Mouse (Mus musculus): ENCODE measurements around the gene Ubl7. TPM values are rescaled to one million over a fixed set of nuclear protein-coding genes. Genes with fewer than 3 reads are reported as not detected.

The Ubl7 gene
- polyA plus RNA-seq, 1 experiment from 2014 or later = 177 TPM

DNA sequence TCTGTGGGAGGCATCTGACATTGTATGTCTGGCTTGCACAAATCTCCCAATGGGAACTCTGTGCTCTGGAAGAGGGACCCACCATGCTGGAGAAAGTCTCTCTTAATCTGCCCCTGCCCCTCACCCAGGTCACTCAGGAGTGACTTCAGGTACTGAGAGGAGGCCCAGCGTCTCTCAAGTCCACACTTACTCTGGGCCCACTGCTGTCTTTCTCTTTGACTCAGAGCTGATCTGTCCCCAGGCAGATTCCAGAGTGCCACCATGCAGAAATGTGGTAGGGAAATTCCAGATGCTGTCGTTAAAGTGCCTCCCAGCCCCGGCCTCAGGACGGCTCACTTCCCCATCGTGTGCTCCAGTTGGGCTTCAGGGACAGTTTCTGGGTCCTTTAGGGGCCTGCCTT, 63.4 kb downstream of the Ubl7 start:
- ATAC-seq = no peak
- 74% methylated on average over 5 of the region's 5 CpGs for WGBS

DNA sequence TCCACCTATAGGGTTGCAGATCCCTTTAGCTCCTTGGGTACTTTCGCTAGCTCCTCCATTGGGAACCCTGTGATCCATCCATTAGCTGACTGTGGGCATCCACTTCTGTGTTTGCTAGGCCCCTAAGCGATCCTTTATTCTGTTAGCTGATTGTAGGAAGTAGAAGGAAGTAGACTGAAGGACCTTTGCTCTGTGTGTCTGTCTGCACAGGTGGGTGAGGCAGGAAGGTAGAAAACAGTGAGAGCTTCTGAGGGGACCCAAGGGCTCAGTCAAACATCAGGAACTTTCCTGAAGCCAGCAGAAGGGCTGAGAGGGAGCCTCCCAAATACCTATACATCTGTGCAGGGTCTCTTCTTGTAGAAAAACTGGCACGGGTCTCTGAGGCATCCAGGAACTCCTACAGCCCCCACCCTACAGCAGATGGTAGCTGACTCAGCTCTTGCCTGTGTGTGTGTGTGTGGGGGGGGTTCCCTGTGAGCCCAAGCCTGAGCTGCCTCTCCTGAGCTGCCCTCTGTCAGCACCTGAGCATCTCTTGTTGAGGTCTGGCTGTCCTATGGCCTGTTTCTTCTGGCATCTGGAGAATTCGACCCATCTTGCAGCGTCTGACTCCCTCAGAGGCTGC, 64.5 kb downstream of the Ubl7 start:
- no peak for ATAC-seq
- H3K4me3 ChIP-seq (ENCODE audit: low read length) = no peak overlapping the region
- no peaks in the 10 kb centered on the region for H3K4me1 ChIP-seq (ENCODE audit: control insufficient read depth, insufficient read depth, low read depth, low read length)
- H3K36me3 ChIP-seq (ENCODE audit: control insufficient read depth, insufficient read depth, low read length) = no peaks in the 10 kb centered on the region
- no peak overlapping the region for H3K4me2 ChIP-seq (ENCODE audit: low read length)
- no peaks in the 10 kb centered on the region for H3K9me3 ChIP-seq (ENCODE audit: control insufficient read depth, low read length)
- 91% methylated on average over 5 of the region's 5 CpGs for WGBS
- H3K27me3 ChIP-seq (replicated peaks; ENCODE audit: control insufficient read depth, insufficient read depth, low read length) = no peaks in the 10 kb centered on the region
- H3K27ac ChIP-seq (ENCODE audit: low read depth, low read length) = no peak overlapping the region
- no peak overlapping the region for H3K9ac ChIP-seq (ENCODE audit: low read depth, low read length)

More for the DNA sequence above, 63.4 kb downstream of the Ubl7 start:
- no peak overlapping the region for H3K4me3 ChIP-seq (ENCODE audit: low read length)
- H3K36me3 ChIP-seq (ENCODE audit: control insufficient read depth, insufficient read depth, low read length) = no peaks in the 10 kb centered on the region
- no peaks in the 10 kb centered on the region for H3K4me1 ChIP-seq (ENCODE audit: control insufficient read depth, insufficient read depth, low read depth, low read length)
- no peaks in the 10 kb centered on the region for H3K9me3 ChIP-seq (ENCODE audit: control insufficient read depth, low read length)
- H3K27ac ChIP-seq (ENCODE audit: low read depth, low read length) = no peak overlapping the region
- no peaks in the 10 kb centered on the region for H3K27me3 ChIP-seq (replicated peaks; ENCODE audit: control insufficient read depth, insufficient read depth, low read length)
- H3K9ac ChIP-seq (ENCODE audit: low read depth, low read length) = no peak overlapping the region
- H3K4me2 ChIP-seq (ENCODE audit: low read length) = no peak overlapping the region

- no peaks in the 10 kb centered on the region for H3K27me3 ChIP-seq (replicated peaks; ENCODE audit: control insufficient read depth, insufficient read depth, low read length)
- WGBS = 84% methylated on average over 6 of the region's 6 CpGs
- no peak overlapping the region for H3K4me3 ChIP-seq (ENCODE audit: low read length)
- no peak overlapping the region for H3K4me2 ChIP-seq (ENCODE audit: low read length)
- no peaks in the 10 kb centered on the region for H3K36me3 ChIP-seq (ENCODE audit: control insufficient read depth, insufficient read depth, low read length)
- H3K4me1 ChIP-seq (ENCODE audit: control insufficient read depth, insufficient read depth, low read depth, low read length) = no peaks in the 10 kb centered on the region
- no peak for ATAC-seq
- no peak overlapping the region for H3K27ac ChIP-seq (ENCODE audit: low read depth, low read length)
- no peak overlapping the region for H3K9ac ChIP-seq (ENCODE audit: low read depth, low read length)
- no peaks in the 10 kb centered on the region for H3K9me3 ChIP-seq (ENCODE audit: control insufficient read depth, low read length)
Measured at GRCm38 (mm10) chr9:57978025-57978424, 67.2 kb downstream of the Ubl7 start.

DNA sequence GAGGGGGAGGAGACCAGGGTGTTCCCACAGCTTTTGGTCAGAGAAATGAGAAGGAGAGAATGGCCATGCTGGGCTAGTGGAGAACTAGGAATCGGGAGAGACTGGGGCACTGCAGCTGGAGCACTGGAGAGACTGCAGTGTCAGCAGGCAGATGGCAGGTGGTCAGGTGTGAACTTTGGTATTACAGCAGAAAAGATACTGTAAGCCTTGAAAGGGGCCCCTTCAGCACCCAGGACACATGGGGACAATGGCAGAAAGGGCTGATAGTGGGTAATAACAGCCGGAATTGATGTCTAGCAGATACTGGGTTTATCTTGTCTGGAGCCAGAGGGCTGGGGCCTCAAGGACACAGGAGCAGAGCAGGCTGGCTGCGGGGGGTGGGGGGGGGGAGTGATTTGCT, 68.1 kb downstream of the Ubl7 start:
- ATAC-seq = no peak
- no peaks in the 10 kb centered on the region for H3K27me3 ChIP-seq (replicated peaks; ENCODE audit: control insufficient read depth, insufficient read depth, low read length)
- H3K4me3 ChIP-seq (ENCODE audit: low read length) = no peak overlapping the region
- H3K4me1 ChIP-seq (ENCODE audit: control insufficient read depth, insufficient read depth, low read depth, low read length) = no peaks in the 10 kb centered on the region
- no peak overlapping the region for H3K4me2 ChIP-seq (ENCODE audit: low read length)
- no peaks in the 10 kb centered on the region for H3K36me3 ChIP-seq (ENCODE audit: control insufficient read depth, insufficient read depth, low read length)
- 80% methylated on average over 3 of the region's 3 CpGs for WGBS
- no peak overlapping the region for H3K27ac ChIP-seq (ENCODE audit: low read depth, low read length)
- no peaks in the 10 kb centered on the region for H3K9me3 ChIP-seq (ENCODE audit: control insufficient read depth, low read length)
- no peak overlapping the region for H3K9ac ChIP-seq (ENCODE audit: low read depth, low read length)

Other genes starting within 250 kb of the Ubl7 start
- not detected in 2 replicates for gene Cyp1a2, start 227.3 kb upstream of the Ubl7 start, polyA plus RNA-seq (2015; fragmentation: Nextera tagmentation; extraction: Ambion mirVana)
- 0.13 and 0.26 TPM in 2 replicates for gene Cyp1a1, start 223.1 kb upstream of the Ubl7 start, polyA plus RNA-seq (2015; fragmentation: Nextera tagmentation; extraction: Ambion mirVana)
- 29.7 and 31.9 TPM in 2 replicates for gene Edc3, start 202.4 kb upstream of the Ubl7 start, polyA plus RNA-seq (2015; fragmentation: Nextera tagmentation; extraction: Ambion mirVana)
- gene Clk3, start 145.1 kb upstream of the Ubl7 start, polyA plus RNA-seq (2015; fragmentation: Nextera tagmentation; extraction: Ambion mirVana) = 57.2 and 66.1 TPM in 2 replicates
- gene Arid3b, start 74.2 kb upstream of the Ubl7 start, polyA plus RNA-seq (2015; fragmentation: Nextera tagmentation; extraction: Ambion mirVana) = 5.4 and 8.6 TPM in 2 replicates
- 2.1 and 2.9 TPM in 2 replicates for gene Sema7a, start 29.1 kb downstream of the Ubl7 start, polyA plus RNA-seq (2015; fragmentation: Nextera tagmentation; extraction: Ambion mirVana)
- gene Cyp11a1, start 95.4 kb downstream of the Ubl7 start, polyA plus RNA-seq (2015; fragmentation: Nextera tagmentation; extraction: Ambion mirVana) = 1.7 and 2.4 TPM in 2 replicates
- gene Stra6, start 152.8 kb downstream of the Ubl7 start, polyA plus RNA-seq (2015; fragmentation: Nextera tagmentation; extraction: Ambion mirVana) = 11.6 and 16.4 TPM in 2 replicates
- 0.43 and 0.79 TPM in 2 replicates for gene Ccdc33, start 207.8 kb downstream of the Ubl7 start, polyA plus RNA-seq (2015; fragmentation: Nextera tagmentation; extraction: Ambion mirVana)

Data from hindbrain, embryonic 16.5 days (tissue).